Mouse (Mus musculus) ES-Bruce4 (cell line): ENCODE data around the gene Myo9b.

Experiments
- EP300 ChIP-seq: IDR thresholded peaks from 2 replicates; pipeline ENCODE4 v1.6.1; 2011; ENCODE audit warnings: low read depth, low read length; ENCODE audit not compliant: insufficient read depth
- POLR2A ChIP-seq: IDR thresholded peaks from one replicate; pipeline ENCODE4 v1.8.1; 2011; ENCODE audit warnings: low read length; ENCODE audit not compliant: insufficient read depth

DNA sequence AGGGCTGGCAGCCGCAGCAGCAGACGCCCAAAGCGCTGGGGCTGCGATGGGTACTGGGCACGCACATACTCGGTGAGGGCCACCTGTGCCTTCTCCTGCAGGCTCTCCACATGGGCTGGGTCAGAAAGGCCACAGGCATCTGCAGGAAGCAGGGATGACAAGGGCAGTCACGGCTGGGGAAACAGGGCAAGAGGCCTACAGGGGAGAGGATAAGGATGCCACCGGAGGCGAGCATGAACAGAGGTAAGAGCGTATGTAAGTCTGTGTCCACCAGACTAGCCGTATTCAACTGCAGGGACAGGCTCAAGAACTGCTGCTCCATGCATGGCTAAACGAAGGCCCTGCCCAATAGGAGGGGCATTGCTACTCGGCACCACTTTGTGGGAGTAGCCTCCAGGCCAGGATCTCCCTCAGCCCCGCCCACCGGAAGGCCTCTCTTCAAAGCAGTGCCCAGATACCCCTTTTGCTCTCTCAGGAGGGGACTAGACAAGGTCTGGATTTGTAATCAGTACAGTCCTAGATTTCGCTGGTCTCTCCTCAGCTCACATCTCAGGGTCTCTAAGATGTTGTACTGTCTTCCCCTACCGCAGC lies 102.2 kb downstream of the Myo9b start:
- TF ChIP-seq POLR2A (no peak), EP300 (no peak)
